Mouse (Mus musculus) heart, embryonic 14.5 days (tissue): ENCODE data around the gene Syt8. TPM values are rescaled to one million over a fixed set of nuclear protein-coding genes. Genes with fewer than 3 reads are reported as not detected.
A peak's percentile ranks its signal among the peaks of the same experiment; 100 is the strongest.

Experiments
- ATAC-seq: fragments of 200-750 bp; cut with Nextera tagmentation; 2 replicates; pipeline ENCODE4 v1.8.0; 2017; ENCODE audit warnings: low read depth, moderate TSS enrichment; ENCODE audit not compliant: insufficient number of reproducible peaks, insufficient read depth, low FRiP score
- H3K27ac ChIP-seq, 2 experiments: fragments of 200-500 bp in 1 of 2; fragments of 300-500 bp in 1 of 2; sonication (generic) in 1 of 2; replicated peaks in 1 of 2; 2 replicates each; pipeline ENCODE4 v1.5.1; 2012 to 2014; ENCODE audit warnings: low read depth in 2 of 2, low read length in 2 of 2, control low read depth in 1 of 2, mild to moderate bottlenecking in 1 of 2, mixed read lengths in 1 of 2; ENCODE audit not compliant: control insufficient read depth in 1 of 2, insufficient read depth in 1 of 2
- H3K27me3 ChIP-seq: fragments of 300-500 bp; sonication (generic); 2 replicates; pipeline ENCODE4 v1.6.1; 2014; ENCODE audit warnings: mild to moderate bottlenecking, low read length, control low read depth; ENCODE audit not compliant: control insufficient read depth, insufficient read depth
- H3K36me3 ChIP-seq: fragments of 300-500 bp; sonication (generic); 2 replicates; pipeline ENCODE4 v1.6.1; 2014; ENCODE audit warnings: mild to moderate bottlenecking, control low read depth, low read length, mixed read lengths; ENCODE audit not compliant: control insufficient read depth, insufficient read depth
- H3K4me1 ChIP-seq, 2 experiments: fragments of 200-500 bp in 1 of 2; fragments of 300-500 bp in 1 of 2; sonication (generic) in 1 of 2; 2 replicates each; pipeline ENCODE4 v1.6.1; 2012 to 2014; ENCODE audit warnings: low read length in 2 of 2, control low read depth in 1 of 2, mixed read lengths in 1 of 2; ENCODE audit not compliant: control insufficient read depth in 2 of 2, insufficient read depth in 2 of 2
- H3K4me2 ChIP-seq: fragments of 300-500 bp; sonication (generic); 2 replicates; pipeline ENCODE4 v1.6.1; 2014; ENCODE audit warnings: mild to moderate bottlenecking, low read length
- H3K4me3 ChIP-seq, 2 experiments: fragments of 200-500 bp in 1 of 2; fragments of 300-500 bp in 1 of 2; sonication (generic) in 1 of 2; 2 replicates each; pipeline ENCODE4 v1.5.1; 2012 to 2014; ENCODE audit warnings: low read length in 2 of 2, mild to moderate bottlenecking in 2 of 2, control low read depth in 1 of 2, low read depth in 1 of 2, moderate library complexity in 1 of 2; ENCODE audit not compliant: control insufficient read depth in 1 of 2, insufficient read depth in 1 of 2
- H3K9ac ChIP-seq: fragments of 300-500 bp; sonication (generic); 2 replicates; pipeline ENCODE4 v1.6.1; 2014; ENCODE audit warnings: mild to moderate bottlenecking, low read length
- H3K9me3 ChIP-seq: fragments of 300-500 bp; sonication (generic); 2 replicates; pipeline ENCODE4 v1.6.1; 2016; ENCODE audit warnings: low read length, control low read depth; ENCODE audit not compliant: control insufficient read depth
- WGBS: fragments of 180-500 bp; shearing (Covaris S2); extraction: QIAGEN DNeasy Blood & Tissue Kit; methylation state at CpG from one replicate; pipeline ENCODE4 v1.1.7; 2014; 5-methylcytosine and 5-hydroxymethylcytosine counted together
- polyA plus RNA-seq: library from polyadenylated mRNA; unstranded; fragments of >200 nt; fragmentation: Nextera tagmentation; extraction: Ambion mirVana; gene quantifications from 2 replicates; pipeline ENCODE4 v1.2.1, GENCODE M21; 2014

The Syt8 gene
- polyA plus RNA-seq, 1 experiment from 2014 or later, result not detected

- peak overlapping the region; percentile 61 for H3K9ac ChIP-seq
- H3K36me3 ChIP-seq, result no peaks in the 10 kb centered on the region
- 44% methylated on average over 7 of the region's 7 CpGs for WGBS
- H3K4me3 ChIP-seq, result peak overlapping the region in 1 of 2 experiments; percentile 2; a peak in 2 of 4 replicates
- peak overlapping the region; percentile 26 for H3K4me2 ChIP-seq
- H3K9me3 ChIP-seq, result no peaks in the 10 kb centered on the region
- peak overlapping the region; percentile 46 to 64 for H3K27ac ChIP-seq
- H3K27me3 ChIP-seq, result no peaks in the 10 kb centered on the region
- ATAC-seq, result no peak
- H3K4me1 ChIP-seq, result peaks cover 56 to 65% of the 10 kb centered on the region in 2 experiments
These were observed 41.0 kb downstream of the Syt8 start for GRCm38 (mm10) chr7:142475641-142476040.

DNA sequence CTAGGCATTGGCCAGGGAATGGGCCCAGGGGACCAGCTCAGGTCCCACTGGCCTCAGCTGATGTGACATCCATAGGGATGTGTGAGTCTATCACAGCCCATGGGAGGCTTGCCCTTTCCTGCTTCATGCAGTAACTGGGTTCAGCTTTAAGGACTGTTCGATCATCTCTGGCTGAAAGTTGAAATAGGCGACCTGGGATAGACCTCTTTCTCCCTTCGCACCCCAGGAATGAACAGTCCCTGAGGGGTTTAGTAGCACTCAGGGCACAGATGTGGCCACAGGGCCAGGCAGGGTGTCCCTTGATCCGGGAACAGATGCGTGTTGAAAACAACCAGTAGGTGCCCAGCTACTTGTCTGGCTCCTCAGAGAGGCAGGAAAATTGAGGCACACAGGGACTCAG, 41.6 kb downstream of the Syt8 start:
- H3K4me1 ChIP-seq, result peaks cover 57 to 65% of the 10 kb centered on the region in 2 experiments
- WGBS, result 88% methylated on average over 5 of the region's 5 CpGs
- no peaks in the 10 kb centered on the region for H3K27me3 ChIP-seq
- no peak for ATAC-seq
- H3K4me3 ChIP-seq, result no peak overlapping the region
- H3K9ac ChIP-seq, result peak overlapping the region; percentile 61
- H3K36me3 ChIP-seq, result no peaks in the 10 kb centered on the region
- no peaks in the 10 kb centered on the region for H3K9me3 ChIP-seq
- peak overlapping the region; percentile 46 to 64 for H3K27ac ChIP-seq
- peak overlapping the region; percentile 26 for H3K4me2 ChIP-seq

GRCm38 (mm10) chr7:142476795-142477452, 42.3 kb downstream of the Syt8 start:
- ATAC-seq, result no peak
- H3K36me3 ChIP-seq, result no peaks in the 10 kb centered on the region
- 86% methylated on average over 13 of the region's 13 CpGs for WGBS
- H3K4me2 ChIP-seq, result 0 out of 2 replicates have a peak overlapping the region, but pooled peaks have one; percentile 26
- peaks cover 56 to 65% of the 10 kb centered on the region in 2 experiments for H3K4me1 ChIP-seq
- H3K4me3 ChIP-seq, result no peak overlapping the region
- peak overlapping the region; percentile 61; the same call in 1 of the 2 replicates for H3K9ac ChIP-seq
- no peaks in the 10 kb centered on the region for H3K9me3 ChIP-seq
- no peaks in the 10 kb centered on the region for H3K27me3 ChIP-seq
- peak overlapping the region; percentile 29 to 62; a peak in 3 of 4 replicates for H3K27ac ChIP-seq

DNA sequence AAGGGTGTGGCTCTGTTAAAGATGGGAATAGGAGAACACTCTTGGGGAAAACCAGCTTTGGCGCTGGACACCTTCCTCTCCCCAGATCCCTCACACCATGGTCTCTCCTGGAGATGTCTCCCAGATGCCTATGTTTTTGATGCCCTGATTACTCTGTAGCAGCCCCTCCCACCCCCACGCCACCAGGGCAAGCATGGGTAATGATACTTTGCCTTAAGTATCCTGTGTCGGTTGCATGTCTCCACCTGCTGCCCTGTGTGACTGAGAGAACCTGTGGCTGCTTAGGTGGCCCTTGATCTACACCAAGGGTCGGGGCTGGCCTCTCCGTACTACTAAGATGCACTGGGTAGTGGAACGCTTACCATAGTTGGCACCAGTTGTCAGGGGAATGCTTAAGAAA, 43.4 kb downstream of the Syt8 start:
- H3K27ac ChIP-seq, result peak overlapping the region in 1 of 2 experiments; percentile 14; a peak in 1 of 4 replicates
- H3K27me3 ChIP-seq, result no peaks in the 10 kb centered on the region
- no peak overlapping the region for H3K4me3 ChIP-seq
- peaks cover 56 to 70% of the 10 kb centered on the region in 2 experiments for H3K4me1 ChIP-seq
- H3K9me3 ChIP-seq, result no peaks in the 10 kb centered on the region
- WGBS, result 93% methylated on average over 6 of the region's 6 CpGs
- H3K4me2 ChIP-seq, result peak overlapping the region; percentile 21; the same call in 1 of the 2 replicates
- peak overlapping the region; percentile 21; the same call in 1 of the 2 replicates for H3K9ac ChIP-seq
- no peak for ATAC-seq
- H3K36me3 ChIP-seq, result no peaks in the 10 kb centered on the region

DNA sequence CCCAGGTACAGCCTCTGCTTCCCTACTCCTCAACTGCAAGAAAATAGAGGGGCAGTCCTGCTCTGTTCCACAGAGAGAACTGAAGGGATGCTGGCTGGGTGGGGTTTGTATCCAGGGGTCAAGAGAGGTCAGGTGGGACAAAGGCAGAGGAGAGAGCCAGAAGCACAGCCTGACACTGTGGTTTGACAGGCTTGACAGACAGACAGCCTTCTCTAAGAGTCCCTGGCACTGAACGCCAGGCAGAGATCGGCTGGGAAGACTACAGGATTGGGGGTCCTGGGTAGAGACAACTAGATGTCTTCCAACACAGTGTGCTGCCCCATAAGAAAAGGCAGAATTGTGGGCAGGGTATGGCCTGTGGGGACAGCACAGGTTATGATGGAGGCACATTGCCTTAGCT, 43.9 kb downstream of the Syt8 start:
- Histone ChIP-seq H3K36me3 (no peaks in the 10 kb centered on the region), H3K4me1 (peaks cover 61 to 71% of the 10 kb centered on the region in 2 experiments), H3K27me3 (no peaks in the 10 kb centered on the region), H3K4me2 (0 out of 2 replicates have a peak overlapping the region, but pooled peaks have one; percentile 6), H3K4me3 (no peak overlapping the region), H3K27ac (peak overlapping the region in 1 of 2 experiments; percentile 98; a peak in 2 of 4 replicates), H3K9ac (peak overlapping the region; percentile 25; the same call in 1 of the 2 replicates), H3K9me3 (no peaks in the 10 kb centered on the region)
- ATAC-seq, result no peak
- 63% methylated on average over 2 of the region's 2 CpGs for WGBS

GRCm38 (mm10) chr7:142479307-142479706, 44.7 kb downstream of the Syt8 start:
- no peaks in the 10 kb centered on the region for H3K9me3 ChIP-seq
- no peak overlapping the region for H3K4me3 ChIP-seq
- H3K4me1 ChIP-seq, result peaks cover 64 to 76% of the 10 kb centered on the region in 2 experiments
- H3K4me2 ChIP-seq, result no peak overlapping the region
- H3K36me3 ChIP-seq, result no peaks in the 10 kb centered on the region
- H3K27ac ChIP-seq, result peak overlapping the region; percentile 3 to 98; a peak in 1 of 4 replicates
- H3K27me3 ChIP-seq, result no peaks in the 10 kb centered on the region
- no peak overlapping the region for H3K9ac ChIP-seq
- ATAC-seq, result no peak

DNA sequence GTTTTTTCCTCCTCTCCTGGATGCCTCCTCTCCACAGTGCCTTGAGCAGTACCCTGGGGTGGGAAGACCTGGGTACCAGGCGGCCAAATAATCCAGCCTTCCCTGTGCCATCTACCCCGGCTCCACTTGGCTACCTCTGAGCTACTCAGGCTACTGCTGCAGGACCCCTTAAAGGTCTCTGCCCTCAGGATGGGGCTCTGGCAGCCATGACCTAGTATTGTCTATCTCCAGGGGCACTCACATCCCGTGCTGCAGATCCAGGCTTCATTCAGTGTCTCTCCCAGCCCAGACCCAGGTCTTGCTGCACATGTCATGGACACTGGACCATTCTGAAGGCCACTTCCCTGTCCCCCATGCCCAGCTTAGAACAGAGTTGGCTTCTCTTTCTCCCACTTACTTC, 45.2 kb downstream of the Syt8 start:
- 89% methylated on average over 2 of the region's 3 CpGs for WGBS

More for the DNA sequence above, 45.2 kb downstream of the Syt8 start:
- no peak for ATAC-seq
- H3K9ac ChIP-seq, result 0 out of 2 replicates have a peak overlapping the region, but pooled peaks have one; percentile 28
- no peaks in the 10 kb centered on the region for H3K9me3 ChIP-seq
- H3K4me3 ChIP-seq, result no peak overlapping the region
- H3K36me3 ChIP-seq, result peaks cover 5% of the 10 kb centered on the region; the same call in 1 of the 2 replicates
- H3K4me1 ChIP-seq, result peaks cover 65 to 77% of the 10 kb centered on the region in 2 experiments
- H3K4me2 ChIP-seq, result no peak overlapping the region
- peak overlapping the region; percentile 8 to 98; a peak in 1 of 4 replicates for H3K27ac ChIP-seq
- no peaks in the 10 kb centered on the region for H3K27me3 ChIP-seq
